Mouse (Mus musculus): ENCODE results near the gene Krt18. TPM values are rescaled to one million over a fixed set of nuclear protein-coding genes. Genes with fewer than 3 reads are reported as not detected.

Gene Krt18
- not detected for polyA plus RNA-seq (2017; shearing (Covaris generic))

DNA sequence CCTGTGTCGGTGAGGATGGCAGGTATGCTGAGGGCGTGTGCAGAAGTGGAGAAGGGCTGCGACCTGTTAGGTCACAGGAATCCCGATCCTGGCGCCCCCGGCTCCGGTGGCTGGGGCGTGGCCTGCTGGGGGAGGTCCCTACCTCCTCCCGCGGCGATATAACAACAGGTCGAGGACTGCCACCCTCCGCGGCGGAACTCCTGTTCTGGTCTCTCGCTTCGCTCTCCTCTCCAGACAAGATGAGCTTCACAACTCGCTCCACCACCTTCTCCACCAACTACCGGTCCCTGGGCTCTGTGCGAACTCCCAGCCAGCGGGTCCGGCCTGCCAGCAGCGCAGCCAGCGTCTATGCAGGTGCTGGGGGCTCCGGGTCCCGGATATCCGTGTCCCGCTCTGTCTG, at the start of gene Krt18:
Krt18 (plus strand) TSS at position 141 of the 400 bp plus-strand sequence.

DNA sequence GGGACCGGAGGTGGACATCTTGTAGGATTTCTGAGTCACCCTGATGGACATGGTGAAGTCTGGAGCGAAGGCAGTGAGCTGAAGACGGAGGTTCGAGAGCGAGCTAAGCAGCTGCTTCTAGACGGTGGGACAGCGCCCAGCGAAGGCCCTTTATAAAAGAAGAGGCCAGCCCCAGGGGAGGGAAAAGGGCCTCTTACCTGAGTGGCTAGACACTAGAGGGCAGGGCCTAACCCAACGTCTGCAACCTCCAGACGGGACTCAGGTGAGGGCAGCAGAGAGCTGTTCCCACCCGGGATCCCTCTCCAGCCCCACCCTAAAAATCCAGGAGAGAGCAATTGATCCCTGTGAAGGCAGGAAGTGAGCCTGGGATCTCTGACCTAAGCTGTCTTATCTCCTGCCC, 23.8 kb upstream of the Krt18 start, which contains the start of gene Krt8:
Krt8 (minus strand) TSS at position 294 of the 400 bp plus-strand sequence.

DNA sequence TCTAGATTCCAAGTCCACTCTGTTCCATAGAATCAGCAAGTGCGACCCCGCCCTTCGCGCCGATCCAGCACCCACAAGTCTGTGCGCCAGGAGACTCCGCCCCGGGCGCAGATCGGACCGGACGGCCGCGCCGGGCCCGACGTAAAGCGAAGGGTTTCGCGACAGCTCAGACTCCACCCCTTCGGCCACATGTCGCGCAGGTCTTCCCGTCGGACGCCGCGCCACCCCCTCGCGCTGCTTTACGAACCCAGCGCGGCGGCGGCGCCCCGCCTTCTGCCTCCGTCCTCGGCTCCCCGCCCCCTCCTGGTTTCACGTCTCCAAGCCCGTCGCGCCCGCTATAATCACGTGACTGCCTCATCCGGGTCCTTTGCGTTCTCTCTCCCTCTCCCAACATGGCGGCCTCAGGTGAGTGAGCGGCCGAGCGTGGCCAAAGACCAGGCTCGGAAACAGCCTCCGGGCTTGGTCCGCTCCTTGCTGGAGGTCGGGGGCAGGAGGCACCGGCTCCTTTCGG, 45.6 kb downstream of the Krt18 start, which contains the start of gene Eif4b:
Eif4b (plus strand) TSS at position 215 of the 511 bp plus-strand sequence.

Other genes starting within 250 kb of the Krt18 start
- not detected for gene Krt72, start 241.7 kb upstream of the Krt18 start, polyA plus RNA-seq (2017; shearing (Covaris generic))
- not detected for gene Krt73, start 225.8 kb upstream of the Krt18 start, polyA plus RNA-seq (2017; shearing (Covaris generic))
- not detected for gene Krt2, start 210.0 kb upstream of the Krt18 start, polyA plus RNA-seq (2017; shearing (Covaris generic))
- not detected for gene Krt1, start 177.4 kb upstream of the Krt18 start, polyA plus RNA-seq (2017; shearing (Covaris generic))
- gene Krt77, start 158.5 kb upstream of the Krt18 start, polyA plus RNA-seq (2017; shearing (Covaris generic)), result not detected
- not detected for gene Krt76, start 135.3 kb upstream of the Krt18 start, polyA plus RNA-seq (2017; shearing (Covaris generic))
- 0.16 TPM for gene Krt4, start 103.4 kb upstream of the Krt18 start, polyA plus RNA-seq (2017; shearing (Covaris generic))
- not detected for gene Krt79, start 87.9 kb upstream of the Krt18 start, polyA plus RNA-seq (2017; shearing (Covaris generic))
- not detected for gene Krt78, start 73.9 kb upstream of the Krt18 start, polyA plus RNA-seq (2017; shearing (Covaris generic))
- gene Krt8, start 23.7 kb upstream of the Krt18 start, polyA plus RNA-seq (2017; shearing (Covaris generic)), result not detected
- gene Eif4b, start 45.6 kb downstream of the Krt18 start, polyA plus RNA-seq (2017; shearing (Covaris generic)), result 119 TPM
- not detected for gene Tns2, start 72.2 kb downstream of the Krt18 start, polyA plus RNA-seq (2017; shearing (Covaris generic))
- gene Spryd3, start 108.1 kb downstream of the Krt18 start, polyA plus RNA-seq (2017; shearing (Covaris generic)), result 30.0 TPM
- 0.31 TPM for gene Igfbp6, start 116.2 kb downstream of the Krt18 start, polyA plus RNA-seq (2017; shearing (Covaris generic))
- gene Soat2, start 122.3 kb downstream of the Krt18 start, polyA plus RNA-seq (2017; shearing (Covaris generic)), result not detected
- 135 TPM for gene Zfp740, start 175.1 kb downstream of the Krt18 start, polyA plus RNA-seq (2017; shearing (Covaris generic))
- gene Csad, start 176.5 kb downstream of the Krt18 start, polyA plus RNA-seq (2017; shearing (Covaris generic)), result 13.8 TPM
- 903 TPM for gene Itgb7, start 203.8 kb downstream of the Krt18 start, polyA plus RNA-seq (2017; shearing (Covaris generic))
- gene Rarg, start 229.3 kb downstream of the Krt18 start, polyA plus RNA-seq (2017; shearing (Covaris generic)), result 5.5 TPM
- gene Gm9918, start 242.4 kb downstream of the Krt18 start, polyA plus RNA-seq (2017; shearing (Covaris generic)), result not detected

All from naive thymus-derived CD4-positive, alpha-beta T cell, adult 5 months (primary cell).